In genomic region chr9:118389481-118390334, GRCm38 (mm10) we compare ENCODE assay signal across 8 mouse cellular contexts.
A peak's percentile ranks its signal among the peaks of the same experiment; 100 is the strongest.
DNase-seq lines count a peak whose midpoint lies in the region; ATAC-seq lines count a peak whose summit lies in the region.

No protein-coding gene starts in this region.

- no peak for ATAC-seq in CD4-positive, CD25-positive, alpha-beta regulatory T cell, adult 4 months
- ATAC-seq in hindbrain, embryonic 15.5 days (ENCODE audit: low FRiP score, low read depth) = no peak
- ATAC-seq in midbrain, embryonic 12.5 days (ENCODE audit: low FRiP score, low read depth) = no peak
- ATAC-seq in frontal cortex, adult (ENCODE audit: low TSS enrichment) = no peak

- H3K9me3 ChIP-seq in hindbrain, embryonic 15.5 days = no peaks in the 10 kb centered on the region
- no peaks in the 10 kb centered on the region for H3K9me3 ChIP-seq in midbrain, embryonic 12.5 days

- no peak overlapping the region for H3K27ac ChIP-seq in hindbrain, embryonic 15.5 days (replicated peaks)
- H3K27ac ChIP-seq in midbrain, embryonic 12.5 days (replicated peaks) = no peak overlapping the region

- peak overlapping the region; percentile 51 for H3K4me2 ChIP-seq in hindbrain, embryonic 15.5 days
- peak overlapping the region; percentile 48 for H3K4me2 ChIP-seq in midbrain, embryonic 12.5 days (replicated peaks)

- H3K4me1 ChIP-seq in hindbrain, embryonic 15.5 days (replicated peaks) = peaks cover 9% of the 10 kb centered on the region
- H3K4me1 ChIP-seq in midbrain, embryonic 12.5 days = 0 out of 2 replicates have a peak, but pooled peaks cover 3% of the 10 kb centered on the region

- peaks cover 40% of the 10 kb centered on the region for H3K27me3 ChIP-seq in hindbrain, embryonic 15.5 days
- H3K27me3 ChIP-seq in midbrain, embryonic 12.5 days = peaks cover 38% of the 10 kb centered on the region

- H3K36me3 ChIP-seq in hindbrain, embryonic 15.5 days = no peaks in the 10 kb centered on the region
- no peaks in the 10 kb centered on the region for H3K36me3 ChIP-seq in midbrain, embryonic 12.5 days

- peak overlapping the region; percentile 32 for H3K4me3 ChIP-seq in hindbrain, embryonic 15.5 days
- H3K4me3 ChIP-seq in midbrain, embryonic 12.5 days = peak overlapping the region; percentile 31

- H3K9ac ChIP-seq in hindbrain, embryonic 15.5 days = no peak overlapping the region
- no peak overlapping the region; the same call in 1 of the 2 replicates for H3K9ac ChIP-seq in midbrain, embryonic 12.5 days (replicated peaks)

- DNase-seq in CD4-positive, CD25-positive, alpha-beta regulatory T cell, adult 2 months (ENCODE audit: low read depth, low spot score) = peak; percentile 43
- peak; percentile 4 for DNase-seq in urinary bladder, postnatal 25 days (ENCODE audit: low spot score)
- DNase-seq in urinary bladder, postnatal 36 days (ENCODE audit: low spot score in 2 of 2) = no peak
- no peak for DNase-seq in frontal cortex, postnatal 25 days (ENCODE audit: low spot score in 2 of 2)

- 5% methylated on average over 27 of the region's 27 CpGs for WGBS in hindbrain, embryonic 15.5 days
- 5% methylated on average over 27 of the region's 27 CpGs for WGBS in midbrain, embryonic 12.5 days

Comparison
In these comparisons a context has a peak if more than half of its experiments do, and no peak if none do; other contexts are left out.
1. DNase-seq: peak in CD4-positive, CD25-positive, alpha-beta regulatory T cell, adult 2 months (single experiment) and urinary bladder, postnatal 25 days (single experiment); none in urinary bladder, postnatal 36 days (0 of 2) and frontal cortex, postnatal 25 days (0 of 2).